Mouse (Mus musculus): Measurements from ENCODE around the gene Rnf115. TPM values are rescaled to one million over a fixed set of nuclear protein-coding genes. Genes with fewer than 3 reads are reported as not detected.

Gene Rnf115
- polyA plus RNA-seq, 1 experiment from 2014 or later: 29.7 TPM

DNA sequence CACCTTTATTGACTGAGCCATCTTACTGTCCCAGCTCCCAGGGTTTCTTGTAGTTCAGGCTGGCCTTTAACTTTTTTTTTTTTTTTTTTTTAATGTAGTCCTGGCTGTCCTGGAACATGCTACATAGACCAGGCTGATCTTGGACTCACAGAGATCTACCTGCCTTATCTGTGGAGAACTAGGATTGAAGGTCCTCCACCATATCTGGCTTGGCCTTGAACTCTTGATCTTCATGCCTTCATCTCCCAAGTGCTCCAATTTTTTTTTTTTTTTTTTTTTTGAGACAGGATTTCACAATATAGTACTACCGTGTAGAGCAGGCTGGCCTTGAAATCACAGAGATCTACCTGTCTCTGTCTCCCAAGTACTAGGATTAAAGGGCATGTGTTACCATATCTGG is 33.9 kb upstream of the Rnf115 start:
- Histone ChIP-seq H3K4me3 (replicated peaks) (no peak overlapping the region), H3K4me2 (no peak overlapping the region), H3K9me3 (replicated peaks) (no peaks in the 10 kb centered on the region), H3K27me3 (peaks cover 11% of the 10 kb centered on the region; the same call in 1 of the 2 replicates), H3K36me3 (no peaks in the 10 kb centered on the region), H3K4me1 (replicated peaks) (peaks cover 19% of the 10 kb centered on the region), H3K27ac (no peak overlapping the region), H3K9ac (no peak overlapping the region)
- DNase-seq (no peak), ATAC-seq (ENCODE audit: low read depth) (no peak)
- 65% methylated on average over 1 of the region's 1 CpGs for WGBS (ENCODE audit: insufficient replicate concordance)

DNA sequence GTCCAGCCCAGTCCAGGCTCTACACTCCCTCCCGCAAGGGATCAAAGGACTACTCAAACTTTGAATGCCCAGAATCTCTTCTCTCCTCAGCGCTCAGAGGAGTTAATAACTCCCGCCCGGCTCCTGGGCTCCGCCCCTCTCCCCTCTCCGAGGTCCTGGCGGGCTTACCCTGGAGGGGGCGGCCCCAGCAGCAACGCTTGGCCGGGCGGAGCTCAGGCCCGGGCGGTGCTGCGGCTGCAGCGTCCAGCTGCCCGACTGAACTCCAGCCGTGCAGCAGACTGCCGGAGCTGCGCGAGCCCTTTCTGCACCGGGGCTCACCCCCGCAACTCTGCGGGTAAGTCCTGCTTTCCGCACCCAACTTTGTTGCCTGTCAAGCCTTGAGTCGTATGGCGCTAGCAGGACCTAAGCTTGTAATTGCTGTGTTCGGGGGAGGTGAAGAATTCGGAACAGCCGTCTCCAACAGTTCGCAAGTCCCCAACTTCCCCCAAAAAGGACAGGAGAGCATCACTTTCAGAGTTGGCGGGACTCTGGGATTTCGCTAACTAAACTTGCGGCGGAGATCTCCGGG is 31.2 kb upstream of the Rnf115 start, which contains the start of gene Pias3:
Pias3 (plus strand) TSS at position 187 of the 568 bp plus-strand sequence.
- peaks cover 8% of the 10 kb centered on the region; the same call in 1 of the 2 replicates for H3K36me3 ChIP-seq
- peak; percentile 77 for DNase-seq
- peaks cover 3% of the 10 kb centered on the region; the same call in 1 of the 2 replicates for H3K27me3 ChIP-seq
- H3K27ac ChIP-seq: peak within 1 kb of the TSS; percentile 84
- H3K4me3 ChIP-seq (replicated peaks): peak within 1 kb of the TSS; percentile 85
- peak within 1 kb of the TSS; percentile 84 for H3K9ac ChIP-seq
- peaks cover 19% of the 10 kb centered on the region for H3K4me1 ChIP-seq (replicated peaks)
- H3K4me2 ChIP-seq: peak within 1 kb of the TSS; percentile 97
- under 1% methylated on average over 35 of the region's 35 CpGs for WGBS (ENCODE audit: insufficient replicate concordance)
- peak; percentile 81 for ATAC-seq (ENCODE audit: low read depth)
- no peaks in the 10 kb centered on the region for H3K9me3 ChIP-seq (replicated peaks)

DNA sequence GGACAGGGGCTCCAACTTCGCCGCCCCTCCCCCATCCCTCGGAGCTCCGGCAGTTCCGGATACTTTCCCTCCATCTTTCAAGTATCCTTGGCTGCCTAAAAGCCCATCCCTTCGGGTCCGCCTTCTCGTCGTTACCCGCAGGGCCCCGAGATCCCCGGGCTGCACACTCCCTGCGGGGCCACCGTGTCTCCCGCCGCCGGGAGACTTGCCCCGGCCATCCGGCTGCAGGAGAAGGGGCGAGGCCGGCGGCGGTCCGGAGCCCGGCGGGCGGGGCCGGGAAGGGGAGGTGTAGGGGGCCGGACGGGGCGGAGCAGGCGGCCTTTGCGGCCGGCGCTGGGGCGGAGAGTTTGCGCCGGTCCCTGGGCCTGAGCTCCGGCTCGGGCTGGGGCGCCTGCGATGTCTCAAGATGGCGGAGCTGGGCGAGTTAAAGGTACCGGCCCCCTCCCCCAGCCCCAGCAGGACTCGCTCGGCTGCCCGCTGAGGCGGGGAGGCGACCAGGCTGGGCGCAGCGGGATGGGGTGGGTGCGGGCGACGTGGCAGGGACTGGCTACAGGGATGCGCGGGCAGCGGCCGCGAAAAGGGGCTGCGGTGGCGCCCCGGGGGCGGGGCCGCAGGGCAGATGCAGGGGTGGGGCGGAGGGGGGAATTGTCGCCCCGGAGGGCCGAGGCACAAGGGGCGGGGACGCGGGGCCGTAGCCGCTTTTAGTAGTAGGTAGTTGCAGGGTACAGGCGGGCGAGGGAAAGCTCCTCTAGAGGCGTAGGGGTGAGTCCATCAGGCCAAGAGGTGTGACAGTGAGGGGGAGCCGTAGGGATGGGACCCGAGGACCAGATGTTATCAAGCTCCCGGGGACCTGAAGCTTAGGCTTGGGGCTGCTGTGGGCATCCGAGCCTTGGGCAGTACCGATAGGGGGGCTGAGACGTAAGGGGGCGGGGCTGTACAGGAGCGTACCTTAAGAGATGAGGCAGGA is 30.4 kb upstream of the Rnf115 start:
- H3K4me3 ChIP-seq (replicated peaks): peak overlapping the region; percentile 85
- peaks cover 19% of the 10 kb centered on the region for H3K4me1 ChIP-seq (replicated peaks)
- H3K27ac ChIP-seq: peak overlapping the region; percentile 84
- ATAC-seq (ENCODE audit: low read depth) (peak; percentile 90), DNase-seq (peak; percentile 84)
- peak overlapping the region; percentile 97 for H3K4me2 ChIP-seq
- H3K27me3 ChIP-seq: peaks cover 3% of the 10 kb centered on the region; the same call in 1 of the 2 replicates
- H3K9me3 ChIP-seq (replicated peaks): no peaks in the 10 kb centered on the region
- WGBS (ENCODE audit: insufficient replicate concordance): under 1% methylated on average over 84 of the region's 85 CpGs
- H3K9ac ChIP-seq: peak overlapping the region; percentile 84
- H3K36me3 ChIP-seq: peaks cover 16% of the 10 kb centered on the region; the same call in 1 of the 2 replicates

DNA sequence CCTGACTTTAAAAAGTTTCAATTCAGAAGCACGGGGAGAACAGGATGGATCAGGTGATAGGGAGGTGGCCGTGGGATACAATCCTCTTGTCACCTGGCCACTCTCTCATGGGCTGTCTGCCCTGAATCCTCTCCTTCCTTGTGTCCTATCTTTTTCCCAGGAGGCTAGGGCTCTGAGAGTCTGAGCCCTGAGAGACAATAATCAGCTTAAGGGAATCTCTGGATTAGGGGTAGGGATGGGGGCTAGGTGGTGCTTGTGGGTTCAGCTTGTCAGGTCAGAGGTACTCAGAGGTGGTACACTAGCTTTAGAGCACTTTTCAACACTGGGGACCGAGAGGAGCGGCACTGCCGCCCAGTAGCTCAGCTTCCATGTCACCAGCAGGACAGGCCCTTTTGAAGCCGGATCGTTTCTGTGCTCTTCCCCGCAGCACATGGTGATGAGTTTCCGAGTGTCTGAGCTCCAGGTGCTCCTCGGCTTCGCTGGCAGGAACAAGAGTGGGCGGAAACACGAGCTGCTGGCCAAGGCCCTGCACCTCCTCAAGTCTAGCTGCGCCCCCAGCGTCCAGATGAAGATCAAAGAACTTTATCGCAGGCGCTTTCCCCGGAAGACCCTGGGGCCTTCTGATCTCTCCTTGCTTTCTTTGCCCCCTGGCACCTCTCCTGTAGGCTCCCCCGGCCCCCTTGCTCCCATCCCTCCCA is 28.3 kb upstream of the Rnf115 start:
- peaks cover 31% of the 10 kb centered on the region for H3K36me3 ChIP-seq
- H3K9me3 ChIP-seq (replicated peaks): no peaks in the 10 kb centered on the region
- DNase-seq (no peak), ATAC-seq (ENCODE audit: low read depth) (no peak)
- WGBS (ENCODE audit: insufficient replicate concordance): 69% methylated on average over 19 of the region's 19 CpGs
- H3K27me3 ChIP-seq: no peaks in the 10 kb centered on the region
- H3K4me3 ChIP-seq (replicated peaks): no peak overlapping the region
- no peak overlapping the region for H3K9ac ChIP-seq
- H3K4me2 ChIP-seq: no peak overlapping the region
- H3K27ac ChIP-seq: no peak overlapping the region
- H3K4me1 ChIP-seq (replicated peaks): peaks cover 19% of the 10 kb centered on the region

DNA sequence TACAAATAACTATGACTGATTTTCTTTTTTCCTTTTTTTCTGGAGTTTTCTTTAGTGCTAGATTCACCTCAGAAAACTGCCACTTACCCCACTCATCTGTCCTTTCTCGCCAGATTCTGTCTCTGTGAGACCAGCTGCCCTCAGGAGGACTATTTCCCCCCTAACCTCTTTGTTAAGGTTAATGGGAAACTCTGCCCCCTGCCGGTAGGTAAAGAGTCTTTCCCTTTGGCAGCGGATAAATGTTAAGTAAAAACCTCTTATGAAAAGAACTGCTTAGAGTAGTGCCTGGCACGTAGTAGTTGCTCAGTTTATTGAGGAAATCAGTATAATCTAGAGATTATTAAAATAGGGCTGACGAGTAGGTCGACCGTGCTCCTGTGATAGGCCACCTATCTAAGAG is 27.1 kb upstream of the Rnf115 start:
- Histone ChIP-seq H3K4me1 (replicated peaks) (peaks cover 19% of the 10 kb centered on the region), H3K27me3 (no peaks in the 10 kb centered on the region), H3K36me3 (peaks cover 31% of the 10 kb centered on the region), H3K9ac (no peak overlapping the region), H3K4me2 (no peak overlapping the region), H3K4me3 (replicated peaks) (no peak overlapping the region), H3K9me3 (replicated peaks) (no peaks in the 10 kb centered on the region), H3K27ac (no peak overlapping the region)
- ATAC-seq (ENCODE audit: low read depth): no peak
- DNase-seq: peak; percentile 29
- WGBS (ENCODE audit: insufficient replicate concordance): 33% methylated on average over 7 of the region's 7 CpGs

DNA sequence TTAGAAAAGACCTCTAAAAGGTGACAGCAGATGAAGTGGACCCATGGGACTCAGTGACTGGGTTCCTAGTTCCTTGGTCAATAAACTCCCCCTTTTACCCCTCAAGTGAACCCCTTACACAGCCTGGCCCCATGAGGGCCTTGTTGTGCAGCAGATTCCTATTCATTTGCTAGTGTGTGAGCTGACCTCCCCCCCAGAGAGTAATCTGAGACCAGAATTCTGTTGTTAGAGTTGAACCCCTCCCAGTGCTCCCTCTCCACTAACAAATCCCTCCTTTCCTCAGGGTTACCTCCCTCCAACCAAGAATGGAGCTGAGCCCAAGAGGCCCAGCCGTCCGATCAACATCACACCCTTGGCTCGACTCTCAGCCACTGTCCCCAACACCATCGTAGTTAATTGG is 26.5 kb upstream of the Rnf115 start:
- 84% methylated on average over 4 of the region's 4 CpGs for WGBS (ENCODE audit: insufficient replicate concordance)
- Histone ChIP-seq H3K36me3 (peaks cover 31% of the 10 kb centered on the region), H3K9ac (no peak overlapping the region), H3K4me3 (replicated peaks) (no peak overlapping the region), H3K27me3 (no peaks in the 10 kb centered on the region), H3K4me2 (no peak overlapping the region), H3K4me1 (replicated peaks) (peaks cover 14% of the 10 kb centered on the region), H3K27ac (no peak overlapping the region), H3K9me3 (replicated peaks) (no peaks in the 10 kb centered on the region)
- DNase-seq (no peak), ATAC-seq (ENCODE audit: low read depth) (no peak)

DNA sequence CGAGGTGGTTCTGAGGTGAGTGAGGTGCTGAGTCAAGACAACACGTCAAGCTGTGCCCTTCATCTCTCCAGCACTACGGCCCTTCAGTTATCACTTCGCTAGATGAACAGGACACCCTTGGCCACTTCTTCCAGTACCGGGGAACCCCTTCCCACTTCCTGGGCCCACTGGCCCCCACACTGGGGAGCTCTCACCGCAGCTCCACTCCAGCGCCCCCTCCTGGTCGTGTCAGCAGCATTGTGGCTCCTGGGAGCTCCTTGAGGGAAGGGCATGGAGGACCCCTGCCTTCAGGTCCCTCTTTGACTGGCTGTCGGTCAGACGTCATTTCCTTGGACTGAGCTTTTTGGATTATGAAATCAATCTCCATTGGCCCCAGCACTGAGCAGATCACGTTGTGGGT is 22.7 kb upstream of the Rnf115 start:
- H3K27me3 ChIP-seq: peaks cover 22% of the 10 kb centered on the region
- WGBS (ENCODE audit: insufficient replicate concordance): 61% methylated on average over 11 of the region's 11 CpGs
- no peak overlapping the region for H3K4me2 ChIP-seq
- H3K36me3 ChIP-seq: peaks cover 31% of the 10 kb centered on the region
- DNase-seq (no peak), ATAC-seq (ENCODE audit: low read depth) (no peak)
- no peaks in the 10 kb centered on the region for H3K9me3 ChIP-seq (replicated peaks)
- H3K9ac ChIP-seq: no peak overlapping the region
- H3K4me3 ChIP-seq (replicated peaks): no peak overlapping the region
- no peak overlapping the region for H3K27ac ChIP-seq
- peaks cover 13% of the 10 kb centered on the region for H3K4me1 ChIP-seq (replicated peaks)

DNA sequence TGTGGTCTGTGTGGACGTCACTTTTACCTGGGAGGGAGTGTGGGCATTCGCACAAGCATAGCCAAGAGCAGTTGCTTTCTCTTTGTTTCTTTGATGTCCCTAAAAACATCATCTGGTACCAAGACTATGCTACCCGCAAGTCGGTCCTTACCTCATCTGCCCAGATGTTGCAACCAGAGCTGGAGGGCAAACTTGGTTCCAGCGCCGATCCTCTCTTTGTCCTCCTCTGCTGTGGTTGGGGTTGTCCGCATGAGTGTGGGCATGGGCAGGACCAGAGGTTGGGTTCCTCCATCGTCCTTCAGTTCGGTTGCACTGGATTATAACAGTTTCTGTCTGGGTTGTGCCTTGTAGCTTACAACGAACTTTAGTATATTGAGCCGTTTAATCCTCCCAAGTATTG is 21.2 kb upstream of the Rnf115 start:
- Histone ChIP-seq H3K4me2 (no peak overlapping the region), H3K27ac (no peak overlapping the region), H3K4me1 (replicated peaks) (peaks cover 13% of the 10 kb centered on the region), H3K9me3 (replicated peaks) (no peaks in the 10 kb centered on the region), H3K36me3 (peaks cover 41% of the 10 kb centered on the region), H3K27me3 (peaks cover 22% of the 10 kb centered on the region), H3K9ac (no peak overlapping the region), H3K4me3 (replicated peaks) (no peak overlapping the region)
- WGBS (ENCODE audit: insufficient replicate concordance): 77% methylated on average over 11 of the region's 11 CpGs
- DNase-seq (no peak), ATAC-seq (ENCODE audit: low read depth) (no peak)

DNA sequence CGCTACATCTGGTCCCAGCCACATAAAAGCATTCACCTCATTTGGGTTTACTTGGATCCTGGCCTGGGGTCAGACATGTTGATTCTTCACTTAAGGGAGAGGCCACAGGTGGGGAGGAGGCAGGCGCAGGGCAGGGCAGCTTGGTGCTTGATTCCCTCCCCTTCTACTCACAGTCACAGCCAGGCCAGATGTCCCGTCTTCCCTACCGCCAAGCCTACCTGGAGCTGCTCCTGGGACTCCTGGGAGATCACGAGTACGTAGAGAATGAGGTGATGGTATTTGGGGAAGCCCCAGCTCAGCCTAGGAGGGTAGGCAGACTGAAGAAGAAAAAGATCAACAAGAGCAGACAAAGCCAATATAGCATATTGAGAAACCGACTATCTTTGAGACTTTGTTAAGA is 20.5 kb upstream of the Rnf115 start:
- no peak overlapping the region for H3K9ac ChIP-seq
- H3K4me2 ChIP-seq: no peak overlapping the region
- DNase-seq (no peak), ATAC-seq (ENCODE audit: low read depth) (no peak)
- no peak overlapping the region for H3K4me3 ChIP-seq (replicated peaks)
- H3K27me3 ChIP-seq: peaks cover 22% of the 10 kb centered on the region
- peaks cover 13% of the 10 kb centered on the region for H3K4me1 ChIP-seq (replicated peaks)
- no peaks in the 10 kb centered on the region for H3K9me3 ChIP-seq (replicated peaks)
- H3K27ac ChIP-seq: no peak overlapping the region
- WGBS (ENCODE audit: insufficient replicate concordance): 65% methylated on average over 7 of the region's 7 CpGs
- peaks cover 41% of the 10 kb centered on the region for H3K36me3 ChIP-seq

DNA sequence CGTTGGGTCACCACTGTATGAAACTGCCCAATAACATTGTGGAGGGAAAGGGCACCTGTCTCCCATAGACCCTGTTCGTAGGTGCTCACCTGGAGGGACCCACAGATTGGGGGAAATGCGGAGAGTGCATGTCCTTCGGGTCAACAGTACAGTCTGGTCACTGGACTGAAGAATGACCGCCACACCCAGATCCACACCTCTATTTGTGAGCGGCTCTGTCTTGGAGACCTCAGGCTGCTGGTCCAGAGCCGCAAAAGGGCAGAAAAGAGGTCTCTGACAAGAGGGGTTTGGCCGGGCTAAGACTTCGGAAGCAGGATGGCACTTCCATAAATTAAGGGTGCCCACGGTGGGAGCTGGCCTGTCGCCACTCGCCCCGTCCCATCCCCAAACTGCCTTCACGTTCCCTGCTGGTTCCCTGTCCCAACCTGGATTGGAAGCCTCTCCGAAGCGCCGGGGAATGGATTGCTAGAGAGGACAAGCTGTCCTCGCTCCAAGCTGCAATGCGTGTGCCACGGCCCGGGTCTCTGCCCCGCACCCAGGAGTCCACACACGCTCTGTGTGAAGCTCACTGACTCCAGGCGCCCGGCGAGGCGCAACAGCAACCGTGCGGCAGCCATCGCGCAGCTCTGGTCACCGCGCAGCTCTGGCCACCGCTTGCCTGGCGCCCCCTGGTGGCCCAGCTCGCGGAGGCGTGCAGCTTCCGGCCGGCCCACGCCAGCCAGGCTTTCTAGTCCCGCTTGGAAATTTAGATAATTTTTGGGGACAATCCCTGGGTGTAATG is 19.4 kb upstream of the Rnf115 start, which contains the start of gene Nudt17:
Nudt17 (minus strand) TSS at position 660 of the 781 bp plus-strand sequence.
- H3K4me1 ChIP-seq (replicated peaks): peaks cover 13% of the 10 kb centered on the region

More for the DNA sequence above, 19.4 kb upstream of the Rnf115 start, which contains the start of gene Nudt17:
- 5% methylated on average over 42 of the region's 42 CpGs for WGBS (ENCODE audit: insufficient replicate concordance)
- Histone ChIP-seq H3K36me3 (peaks cover 46% of the 10 kb centered on the region), H3K4me3 (replicated peaks) (peak within 1 kb of the TSS; percentile 48), H3K4me2 (peak within 1 kb of the TSS; percentile 68), H3K27me3 (peaks cover 22% of the 10 kb centered on the region), H3K9me3 (replicated peaks) (no peaks in the 10 kb centered on the region), H3K27ac (no peak within 1 kb of the TSS), H3K9ac (peak within 1 kb of the TSS; percentile 56)
- ATAC-seq (ENCODE audit: low read depth) (peak; percentile 84), DNase-seq (peak; percentile 66)
